Mouse (Mus musculus): ENCODE data around the gene Tmem229b. TPM values are rescaled to one million over a fixed set of nuclear protein-coding genes. Genes with fewer than 3 reads are reported as not detected.
"Not testable (repeated sequence)": the region's sequence is repeated elsewhere in the genome, so short reads cannot be mapped to it uniquely, and the experiment has no call there.

Gene Tmem229b
- total RNA-seq, 2 experiments from 2014 or later: 3.1 to 3.8 TPM

DNA sequence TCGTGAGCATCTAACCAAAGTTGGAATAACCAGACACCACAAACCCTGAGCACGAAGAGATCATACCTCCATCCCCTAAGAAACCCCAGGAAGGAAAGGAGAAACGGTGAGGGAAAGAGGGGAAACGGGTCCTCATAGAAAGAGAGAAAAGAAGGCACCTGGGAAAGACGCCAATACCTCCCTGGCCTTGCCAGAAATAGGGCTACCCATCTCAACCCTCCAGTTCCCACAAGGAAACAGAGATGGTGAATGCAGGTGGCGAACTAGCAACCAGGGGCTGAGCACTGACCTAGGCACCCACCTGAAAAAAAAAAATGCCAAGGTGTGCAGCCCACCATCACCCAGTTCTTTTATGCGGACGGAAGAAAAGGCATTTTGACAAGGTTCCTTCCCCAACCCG is 1.4 kb downstream of the Tmem229b start:
- no peak for DNase-seq

DNA sequence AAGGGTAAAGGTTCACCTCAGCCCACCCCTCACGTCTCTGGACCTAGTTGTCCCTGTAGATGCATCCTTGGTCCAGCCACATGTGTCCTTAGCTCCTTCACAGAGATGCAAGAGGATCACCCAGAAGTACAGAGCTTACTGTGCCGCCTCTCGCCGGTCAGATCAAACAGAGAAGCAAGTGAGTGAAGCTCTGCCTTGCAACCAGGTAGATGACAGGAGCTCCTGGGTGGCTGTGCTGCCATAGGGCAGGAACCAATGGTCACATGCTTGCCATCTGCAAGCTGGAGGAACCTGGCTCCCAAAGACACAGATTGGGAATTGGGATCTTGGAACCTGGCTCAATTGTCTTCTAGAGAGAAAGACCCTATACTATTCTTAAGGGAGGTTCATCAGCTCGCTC is 2.0 kb downstream of the Tmem229b start:
- no peak for DNase-seq

DNA sequence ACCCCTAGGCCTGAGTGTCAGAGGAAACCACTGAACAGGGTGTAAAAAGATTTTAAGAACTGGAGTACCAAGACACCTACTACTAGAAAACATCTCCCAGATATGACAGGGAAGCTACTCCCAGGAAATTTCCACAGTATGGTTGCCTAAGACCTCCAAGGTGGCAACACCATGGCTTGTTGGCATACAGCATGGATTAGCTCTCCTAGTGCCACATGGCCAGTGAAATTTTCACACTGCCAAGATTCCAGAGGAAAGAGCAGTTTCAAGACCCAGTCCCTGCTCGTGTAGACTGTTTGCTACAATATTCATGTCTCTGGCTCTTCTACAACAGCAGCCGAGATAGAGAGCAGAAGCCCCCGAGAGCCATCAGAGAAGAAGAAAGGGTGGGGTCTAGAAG is 4.4 kb downstream of the Tmem229b start:
- DNase-seq: no peak

DNA sequence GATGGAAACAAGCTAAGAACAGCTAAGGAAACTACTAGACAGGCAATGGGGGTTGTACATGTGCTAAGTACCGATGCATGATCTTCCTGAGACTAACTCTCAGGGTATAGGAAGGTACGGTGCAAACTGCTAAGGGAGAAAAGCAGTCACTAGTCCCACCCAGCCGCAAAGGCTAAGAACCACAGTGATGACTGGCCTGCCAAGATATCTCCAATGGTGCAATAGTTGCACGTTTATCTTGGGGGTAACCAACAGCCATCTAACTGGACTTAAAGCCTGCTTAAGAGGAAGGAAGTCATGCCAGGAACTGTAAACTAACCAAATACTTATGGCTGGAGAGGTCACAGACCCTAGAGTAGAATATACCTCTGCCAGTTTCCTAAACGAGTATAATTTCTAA is 5.0 kb downstream of the Tmem229b start:
- no peak for DNase-seq

DNA sequence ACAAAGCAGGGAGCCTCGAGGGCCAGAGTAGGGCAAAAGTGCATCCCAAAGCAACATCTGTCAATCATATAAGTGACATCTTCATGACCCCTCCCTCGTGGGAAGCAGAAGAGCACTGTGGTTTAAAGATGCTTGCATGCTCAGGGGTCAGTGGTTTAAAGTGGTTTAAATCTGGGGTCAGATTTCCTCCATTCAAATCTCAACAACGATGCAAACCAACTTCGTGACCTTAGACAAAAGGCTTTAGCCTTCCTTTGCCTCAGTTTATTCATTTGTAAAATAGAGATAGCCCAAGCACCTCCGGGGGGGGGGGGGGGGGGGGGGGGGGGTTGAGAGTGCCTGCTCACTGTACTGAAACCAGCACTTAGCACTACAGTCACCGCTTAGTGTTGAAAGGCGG is 10.7 kb downstream of the Tmem229b start:
- no peak for DNase-seq

DNA sequence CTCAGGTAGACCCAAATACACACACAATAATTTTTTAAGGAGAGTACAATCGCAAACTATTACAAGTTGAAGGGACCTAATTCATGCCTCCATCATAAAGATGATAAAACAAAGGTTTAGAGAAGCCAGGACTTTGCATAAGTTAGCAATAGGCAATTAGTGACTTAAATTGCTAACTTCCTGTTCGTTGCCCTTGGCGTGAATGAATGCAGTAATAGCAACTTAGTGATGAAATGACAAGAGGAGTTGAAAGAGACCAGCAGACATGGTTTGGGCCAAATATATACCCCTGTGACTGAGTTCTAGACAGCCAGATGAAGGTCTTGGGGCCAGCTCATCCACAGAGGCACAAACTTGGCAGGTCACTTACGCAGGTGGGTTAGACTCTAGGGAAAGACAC is 11.2 kb downstream of the Tmem229b start:
- DNase-seq: no peak

DNA sequence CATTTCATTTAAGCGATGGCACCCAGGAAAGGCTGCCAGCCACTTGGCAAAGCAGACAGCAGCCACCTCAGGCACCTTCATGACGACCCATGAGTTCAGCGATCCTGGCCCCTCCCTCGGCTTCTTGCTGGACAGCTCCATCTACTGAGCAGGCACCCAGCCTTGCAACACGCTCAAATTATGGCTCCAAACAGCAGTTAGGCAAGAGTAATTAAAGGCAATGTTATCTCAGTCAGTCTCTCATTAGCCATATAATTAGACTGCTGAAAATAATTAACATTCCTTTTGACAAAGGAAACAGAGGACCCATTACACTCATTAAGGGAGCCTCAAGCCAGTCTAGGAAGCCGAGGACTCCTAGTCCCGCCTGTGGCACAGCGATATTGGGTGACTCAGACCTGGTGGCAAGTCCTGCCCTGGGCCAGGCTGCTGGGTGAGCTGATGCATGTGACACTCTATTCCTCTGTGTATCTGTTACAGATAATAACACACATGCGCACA is 19.8 kb downstream of the Tmem229b start:
- DNase-seq: peak; percentile 17

DNA sequence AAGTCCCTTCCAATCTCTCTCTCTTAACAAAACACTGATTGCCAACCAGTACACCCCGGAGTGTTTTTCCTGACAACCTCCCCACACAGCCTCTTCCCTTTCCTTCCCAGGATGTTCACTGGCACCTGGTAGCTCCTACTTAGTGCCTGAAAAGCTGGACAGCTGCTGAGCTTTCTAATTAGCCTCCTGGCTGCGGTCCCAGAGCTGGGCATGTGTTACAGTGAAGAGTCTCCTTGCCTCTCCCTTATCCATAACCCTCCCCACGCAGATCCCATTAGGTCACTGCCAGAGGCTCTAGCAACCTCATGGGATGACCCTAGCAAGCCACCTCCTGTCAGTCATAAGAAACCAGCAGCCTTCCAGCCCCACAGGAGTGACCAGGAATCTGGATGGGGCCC is 23.4 kb downstream of the Tmem229b start:
- DNase-seq: peak; percentile 80

DNA sequence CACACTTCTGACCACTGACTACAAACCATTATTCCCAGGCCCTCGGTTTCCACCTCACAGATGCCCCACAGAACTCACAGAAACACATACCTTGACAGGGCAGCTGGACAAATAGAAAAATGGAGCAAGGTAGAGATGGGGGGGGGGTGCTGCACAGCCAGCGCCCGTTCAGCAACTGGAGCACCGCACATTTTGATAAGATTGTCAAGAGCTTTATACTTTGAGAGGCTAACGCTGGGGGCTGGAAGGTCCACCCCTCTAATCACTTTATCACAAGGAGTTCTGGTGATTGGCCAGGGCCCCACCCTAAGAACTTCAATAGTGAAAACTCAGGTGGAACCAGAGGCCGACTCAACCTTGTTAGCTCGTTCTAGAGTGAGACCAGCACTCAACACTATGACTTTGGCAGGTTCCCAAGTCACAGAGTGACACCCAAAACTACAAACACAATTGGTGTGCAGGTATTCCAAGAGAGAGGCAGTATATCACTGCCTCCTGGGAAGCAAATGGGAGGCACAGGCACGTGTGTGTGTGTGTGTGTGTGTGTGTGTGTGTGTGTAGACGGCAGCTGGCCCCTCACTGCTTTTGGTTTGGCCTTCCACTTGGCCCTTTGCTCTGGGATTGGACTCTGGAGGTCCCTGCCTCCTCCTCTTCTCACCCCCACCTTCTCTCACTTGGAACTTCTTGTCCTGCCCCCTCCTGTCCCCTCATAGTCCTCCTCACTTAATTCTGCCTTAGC is 24.0 kb downstream of the Tmem229b start:
- DNase-seq: no peak

DNA sequence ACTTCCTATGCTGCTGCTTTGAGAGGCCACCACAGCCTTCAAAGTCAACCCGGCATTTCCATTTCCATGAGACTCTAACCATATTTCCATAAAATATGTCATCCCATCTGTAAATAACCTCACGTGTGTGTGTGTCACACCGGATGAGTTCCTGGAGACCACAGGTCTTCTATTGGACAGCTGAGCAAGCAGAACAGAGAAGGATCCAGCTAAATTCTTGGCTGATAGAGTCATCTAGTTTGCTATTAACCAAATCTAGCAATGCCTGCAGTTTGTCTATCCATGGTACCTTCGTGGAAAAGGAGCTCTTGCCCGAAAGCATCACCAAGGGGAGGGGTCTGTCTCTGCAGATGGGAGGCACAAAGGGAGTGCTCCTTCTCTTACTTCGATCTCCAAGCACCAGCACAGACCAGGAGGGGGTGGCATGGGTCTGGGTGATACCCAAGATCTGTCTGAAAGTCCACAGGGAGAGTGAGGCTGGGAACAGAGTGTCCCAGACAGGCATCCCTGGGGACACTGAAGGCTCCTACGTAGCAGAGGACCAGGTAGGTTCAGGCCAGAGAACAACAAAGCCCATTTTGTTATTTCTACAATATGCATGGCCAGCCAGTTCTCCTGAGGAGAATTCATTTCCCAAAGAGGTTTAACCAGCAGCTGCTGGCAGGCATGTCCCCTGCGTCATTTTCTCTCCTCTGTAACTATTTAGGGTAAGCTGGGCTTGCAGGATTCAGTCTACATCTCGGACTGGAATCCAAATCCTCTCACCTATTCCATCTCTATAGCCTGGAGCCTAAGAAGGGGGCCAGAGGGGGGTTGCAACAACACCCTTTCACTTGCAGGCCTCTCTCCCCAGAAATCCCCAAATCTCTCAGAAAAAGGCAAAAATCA is 25.2 kb downstream of the Tmem229b start:
- no peak for DNase-seq

DNA sequence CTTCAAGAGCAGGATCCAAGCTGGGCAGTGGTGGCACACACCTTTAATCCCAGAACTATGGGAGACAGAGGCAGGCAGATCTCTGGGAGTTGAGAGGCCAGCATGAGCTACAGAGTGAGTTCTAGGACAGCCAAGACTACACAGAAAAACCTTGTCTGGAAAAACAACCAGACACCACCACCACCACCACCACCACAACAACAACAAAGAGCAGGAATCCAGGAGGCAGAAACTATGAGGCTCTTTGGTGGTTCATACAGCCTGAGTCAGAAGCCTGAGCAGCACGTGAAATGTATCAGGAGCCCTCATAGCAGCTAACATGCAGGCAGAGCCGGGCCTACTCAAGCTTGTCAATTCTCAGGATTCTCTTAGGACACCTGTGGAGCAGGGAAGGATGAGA is 26.3 kb downstream of the Tmem229b start:
- no peak for DNase-seq

DNA sequence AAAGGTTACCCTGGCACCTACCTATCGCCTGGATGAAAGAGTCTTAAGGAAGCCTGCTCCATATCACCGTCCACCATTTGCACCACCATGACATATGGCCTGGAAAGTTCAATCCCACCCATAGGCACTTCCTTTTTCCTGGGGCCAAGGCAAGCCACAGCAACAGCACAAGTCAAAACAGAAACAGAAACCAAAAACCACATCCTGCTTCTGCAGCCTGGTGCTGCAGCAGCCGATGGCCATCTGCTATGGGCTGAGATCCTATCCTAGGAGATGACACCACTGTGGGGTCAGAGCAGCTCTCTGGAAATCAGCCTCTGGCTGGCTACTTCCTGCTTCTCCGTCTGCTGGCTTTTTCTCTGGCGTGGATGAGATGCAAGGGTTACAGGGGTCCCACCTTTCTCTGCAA is 26.7 kb downstream of the Tmem229b start:
- DNase-seq: peak; percentile 16

DNA sequence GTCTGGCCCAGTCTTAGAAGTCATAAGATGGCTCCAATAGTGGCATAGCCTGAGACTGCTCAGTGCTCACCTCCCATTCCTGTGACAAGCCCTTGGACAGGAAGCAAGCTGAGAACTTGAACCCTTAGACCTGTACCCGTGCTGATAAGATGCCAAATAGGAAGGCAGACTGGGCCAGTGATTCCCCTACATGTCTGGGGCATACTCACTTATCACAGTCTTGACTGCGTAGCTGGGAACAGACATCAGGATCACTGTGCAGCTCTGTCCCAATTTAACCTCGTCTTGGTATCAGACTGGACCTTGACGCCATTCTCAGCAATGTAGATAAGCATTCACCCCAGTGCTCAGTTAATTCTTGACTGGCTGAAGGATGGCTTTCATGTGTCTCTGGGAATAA is 29.9 kb downstream of the Tmem229b start:
- DNase-seq: no peak

DNA sequence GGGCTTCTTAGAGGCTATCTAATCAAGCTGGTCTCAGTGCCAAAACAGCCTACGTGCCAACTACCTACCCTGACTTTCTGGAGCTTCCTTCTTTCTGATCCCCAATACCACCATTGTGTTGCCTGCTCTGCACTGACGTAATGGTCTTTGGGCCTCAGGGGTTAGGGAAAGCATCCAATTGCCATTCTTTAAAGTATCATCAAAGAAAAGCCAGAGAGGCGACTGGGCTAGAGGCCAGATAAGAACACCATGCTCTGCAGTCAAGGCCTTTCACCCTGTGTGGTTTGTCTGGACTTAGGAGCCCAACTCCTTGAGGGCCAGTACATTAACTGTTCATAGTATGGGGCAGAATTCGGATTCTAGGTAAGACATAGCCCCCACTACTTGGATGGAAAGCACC is 30.3 kb downstream of the Tmem229b start:
- no peak for DNase-seq

DNA sequence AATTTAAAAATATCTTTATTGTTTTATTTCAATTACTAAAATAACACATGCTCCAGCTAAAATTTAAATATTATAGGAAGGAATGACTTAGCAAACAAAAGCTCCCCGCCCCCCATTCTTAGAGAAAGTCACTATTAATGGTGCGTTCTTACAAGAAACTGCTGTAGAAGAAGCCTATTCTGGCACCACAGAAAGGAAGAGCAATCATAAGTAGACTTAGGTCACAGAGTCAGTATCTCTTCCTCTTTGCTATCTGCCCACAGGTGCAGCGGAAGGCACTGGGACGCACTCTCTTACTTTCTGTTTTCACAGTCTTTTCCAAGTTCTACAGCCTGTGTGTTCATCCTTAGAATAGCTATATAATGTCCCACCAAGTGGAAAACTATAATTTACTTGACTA is 31.6 kb downstream of the Tmem229b start:
- DNase-seq: no peak

DNA sequence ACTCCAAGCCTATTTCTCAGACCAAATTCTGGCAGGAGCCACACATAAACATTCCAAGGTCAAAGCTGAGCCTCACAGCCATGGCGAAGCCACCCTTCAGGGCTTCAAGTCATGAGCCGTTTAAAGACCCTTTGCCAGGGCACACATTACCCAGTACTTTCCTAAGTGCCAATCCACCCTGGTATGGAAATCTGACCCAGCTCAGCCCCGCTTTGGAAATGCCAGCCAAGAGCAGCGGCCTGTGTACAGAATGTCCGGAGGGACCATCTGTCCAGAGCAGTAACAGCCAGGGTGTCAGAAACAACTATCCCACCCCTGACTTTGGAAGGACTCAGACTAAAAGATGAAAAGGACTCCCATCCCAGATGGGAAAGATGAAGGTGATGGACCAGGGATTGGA is 32.7 kb downstream of the Tmem229b start:
- no peak for DNase-seq

DNA sequence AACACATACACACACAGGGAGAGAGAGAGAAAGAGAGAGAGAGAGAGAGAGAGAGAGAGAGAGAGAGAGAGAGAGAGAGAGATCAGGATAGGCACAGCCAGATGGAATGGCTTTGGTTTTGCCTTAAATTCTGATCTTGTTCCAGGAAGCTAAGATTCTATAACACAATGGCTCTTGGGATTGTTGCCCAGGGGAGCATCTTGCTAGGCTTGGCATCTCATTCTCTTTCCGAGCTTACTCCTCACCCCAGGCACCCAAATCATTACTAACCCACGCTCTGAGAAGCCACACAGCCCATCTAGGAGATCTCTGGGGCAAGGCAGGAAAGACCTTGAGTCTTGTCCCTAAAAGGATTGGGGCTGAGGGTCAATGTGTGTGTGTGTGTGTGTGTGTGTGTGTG is 33.6 kb downstream of the Tmem229b start:
- DNase-seq: no peak

DNA sequence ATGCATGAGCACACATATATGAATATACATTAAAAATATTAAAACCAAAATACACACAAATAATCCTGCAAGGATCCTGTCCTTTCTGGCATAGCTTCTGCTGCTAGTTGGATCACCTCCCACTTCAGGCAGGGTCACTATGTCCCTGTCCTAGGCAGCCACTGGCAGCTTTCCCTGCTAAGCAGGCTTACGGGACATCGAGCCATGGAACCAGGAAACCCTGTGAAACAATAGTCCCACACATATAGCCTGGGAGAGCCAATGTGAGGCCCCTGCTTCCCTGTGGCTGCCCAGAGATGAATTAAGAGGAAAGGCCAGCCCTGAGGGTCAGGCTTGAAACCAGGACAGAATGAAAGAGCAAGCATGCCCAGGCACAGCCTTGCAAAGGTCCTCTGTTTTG is 35.8 kb downstream of the Tmem229b start:
- peak; percentile 18 for DNase-seq

DNA sequence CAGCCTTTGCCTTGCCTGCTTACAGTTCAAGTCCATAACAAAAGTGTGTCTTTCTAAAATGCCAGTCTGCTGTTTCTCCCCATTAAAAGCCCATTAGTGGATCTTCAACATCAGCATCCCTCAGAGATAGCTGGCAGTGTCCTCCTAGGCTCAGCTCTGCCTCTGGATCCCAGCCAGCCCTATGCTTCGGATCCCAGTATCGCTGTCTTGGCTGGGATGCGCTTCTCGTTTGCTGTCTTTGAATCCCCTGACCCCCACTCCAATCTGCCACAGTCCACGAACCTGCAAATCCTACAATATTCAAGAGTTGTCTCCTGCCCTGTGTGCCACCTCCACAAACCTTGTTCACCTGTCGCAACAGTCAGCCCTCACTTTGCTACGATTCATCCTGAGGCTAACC is 36.7 kb downstream of the Tmem229b start:
- DNase-seq: no peak

DNA sequence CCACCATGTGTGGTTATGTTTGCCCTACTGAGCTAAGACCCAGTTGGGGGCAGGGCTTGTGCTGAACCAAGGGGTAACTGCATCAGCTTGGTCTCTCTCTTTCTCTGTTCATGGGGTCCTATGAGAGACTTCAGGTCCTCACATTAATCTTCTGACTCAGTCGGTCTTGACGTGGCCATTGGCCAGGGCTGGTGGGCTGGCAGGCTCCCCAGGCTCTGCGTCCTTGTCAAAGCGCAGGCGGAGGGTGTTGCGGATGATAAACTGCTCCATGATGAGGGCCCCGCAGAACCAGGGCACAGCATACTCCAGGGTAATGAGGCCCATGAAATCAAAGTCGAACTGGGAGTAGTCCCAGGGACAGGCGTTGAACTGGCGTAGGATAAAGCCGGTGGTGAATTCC is 42.9 kb downstream of the Tmem229b start:
- not testable (repeated sequence) for DNase-seq

DNA sequence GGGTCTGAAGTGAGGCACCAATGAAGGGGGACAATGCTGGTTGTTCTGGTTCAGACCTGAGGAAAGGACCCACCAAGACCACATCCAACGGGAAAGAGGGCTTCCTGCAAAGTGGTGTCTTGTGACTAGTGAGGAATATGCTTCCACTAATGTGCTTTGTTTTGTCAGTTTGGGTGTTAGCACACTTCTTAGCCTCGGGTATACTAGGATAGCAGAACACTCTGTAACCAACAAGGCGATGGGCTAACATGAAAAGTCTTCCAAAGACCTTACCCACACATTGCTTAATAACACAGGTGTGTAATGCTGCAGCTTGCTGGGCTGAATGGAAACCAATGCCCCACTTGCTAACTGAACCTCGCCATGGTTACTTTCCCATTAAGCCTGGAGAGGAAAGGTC is 51.0 kb downstream of the Tmem229b start:
- DNase-seq: no peak

DNA sequence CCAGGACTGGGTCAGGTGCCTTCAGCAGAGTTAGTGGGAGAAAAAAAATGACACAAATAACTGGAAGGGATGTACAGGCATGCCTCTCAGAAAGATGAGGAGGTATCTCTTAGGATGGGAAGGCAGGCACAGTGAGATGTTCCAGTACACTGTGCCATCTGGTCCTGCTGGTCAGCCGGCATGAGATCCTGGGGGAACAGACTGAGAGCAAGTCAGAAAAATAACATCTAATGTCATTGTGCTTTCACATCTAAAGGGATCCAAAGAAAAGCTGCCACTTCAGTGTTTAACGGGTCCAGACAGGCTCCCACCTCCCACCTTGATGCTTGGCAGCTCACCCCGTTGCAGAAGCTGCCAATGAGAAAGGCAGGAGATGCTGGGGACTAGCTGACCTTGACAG is 54.9 kb downstream of the Tmem229b start:
- DNase-seq: no peak

DNA sequence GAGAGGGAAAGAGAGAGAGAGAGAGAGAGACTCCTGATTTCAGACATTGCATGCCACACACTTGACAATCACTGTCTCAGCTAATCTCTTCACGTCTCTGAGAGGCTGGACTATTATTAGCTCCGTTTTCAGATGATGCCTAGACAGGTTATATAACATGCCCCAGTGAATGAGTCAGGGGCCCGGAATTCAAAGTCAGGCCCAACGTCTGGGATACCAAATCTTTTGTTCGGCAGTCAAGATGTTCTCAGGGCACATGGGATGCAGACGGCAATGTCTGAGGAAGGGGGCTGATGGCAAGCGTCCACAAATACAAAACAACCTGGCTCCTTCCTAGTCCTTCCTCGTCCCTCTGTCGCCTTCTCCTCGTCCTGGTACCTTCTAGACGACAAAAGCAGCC is 55.4 kb downstream of the Tmem229b start:
- no peak for DNase-seq

DNA sequence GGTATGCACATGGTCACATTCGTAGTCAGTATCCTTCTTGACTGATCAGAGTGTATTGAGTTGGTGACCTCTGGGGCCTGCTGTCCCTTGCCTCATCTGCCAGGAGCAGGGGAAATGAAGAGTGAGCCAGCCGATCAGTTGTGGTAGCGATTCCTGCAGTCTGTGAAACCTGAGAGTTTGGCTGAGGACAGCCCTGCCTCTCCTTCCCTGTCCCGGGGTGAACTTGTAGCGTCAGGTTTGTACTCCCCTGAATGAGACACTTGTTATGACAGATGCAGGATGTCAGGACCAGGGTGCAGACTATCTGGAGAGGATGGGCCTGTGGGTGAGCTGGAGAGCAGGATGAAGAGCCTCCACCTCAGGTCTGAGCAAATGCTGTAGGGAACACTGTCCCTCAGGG is 59.8 kb downstream of the Tmem229b start:
- DNase-seq: no peak

Data from heart, postnatal 4 days (tissue).